Mouse (Mus musculus) thymus, adult 18-20 months (tissue): Measurements from ENCODE around the gene Coa3.

ENCODE experiments used
- DNase-seq, 2 experiments: peaks; one replicate each; pipeline ENCODE4 v3.0.0; 2022; ENCODE audit warnings: mixed read lengths in 2 of 2

The Coa3 gene

DNA sequence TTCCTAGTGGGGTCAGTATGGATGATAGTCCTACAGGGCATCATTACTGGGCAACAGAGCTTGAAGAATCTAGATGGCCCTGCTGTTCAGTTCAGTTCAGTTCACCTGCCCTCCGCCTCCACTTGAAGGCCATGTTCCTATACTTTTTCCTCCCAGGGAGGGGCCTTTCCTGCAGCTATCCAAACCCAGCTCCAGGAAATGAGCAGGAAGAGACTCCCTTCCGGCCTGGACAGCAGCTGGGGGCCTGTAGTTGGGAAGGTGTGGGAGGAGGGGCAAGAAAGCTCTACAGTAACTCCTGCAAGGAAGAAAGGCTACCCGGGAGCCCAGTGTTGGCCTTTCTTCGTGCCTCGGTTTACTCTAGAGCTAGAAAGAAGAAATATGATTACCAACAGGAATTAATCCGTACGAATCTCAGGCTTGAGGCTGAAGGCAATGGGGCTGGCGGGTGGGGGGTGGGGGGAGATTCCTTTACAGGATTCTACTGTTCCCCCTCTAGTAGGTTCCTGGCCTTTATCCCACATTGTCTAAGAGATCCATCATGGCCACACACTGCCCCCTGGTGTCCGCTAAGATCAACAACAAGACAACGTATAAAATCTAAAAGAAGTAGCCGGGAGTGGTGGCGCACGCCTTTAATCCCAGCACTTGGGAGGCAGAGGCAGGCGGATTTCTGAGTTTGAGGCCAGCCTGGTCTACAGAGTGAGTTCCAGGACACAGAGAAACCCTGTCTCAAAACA, 30.5 kb downstream of the Coa3 start:
- DNase-seq = no peak

DNA sequence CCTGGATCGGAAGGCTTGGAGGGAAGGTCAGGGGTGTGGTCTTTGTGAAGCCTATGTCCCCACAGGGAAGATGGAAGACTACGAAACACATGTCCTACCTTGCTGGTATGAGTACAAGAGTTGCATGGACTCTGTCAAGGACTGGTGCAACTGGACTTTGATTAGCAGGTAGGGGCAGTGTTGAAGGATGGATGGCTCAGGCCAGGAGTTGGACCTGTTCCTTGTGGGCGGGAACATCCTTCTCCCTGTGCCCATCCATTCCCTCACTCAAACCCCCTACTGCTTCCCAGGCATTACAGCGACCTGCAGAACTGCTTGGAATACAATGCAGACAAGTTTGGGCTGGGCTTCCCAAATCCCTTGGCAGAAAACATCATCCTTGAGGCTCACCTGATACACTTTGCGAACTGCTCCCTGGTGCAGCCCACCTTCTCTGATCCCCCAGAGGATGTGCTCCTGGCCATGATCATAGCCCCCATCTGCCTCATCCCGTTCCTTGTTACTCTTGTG, 31.3 kb downstream of the Coa3 start:
- no peak for DNase-seq

DNA sequence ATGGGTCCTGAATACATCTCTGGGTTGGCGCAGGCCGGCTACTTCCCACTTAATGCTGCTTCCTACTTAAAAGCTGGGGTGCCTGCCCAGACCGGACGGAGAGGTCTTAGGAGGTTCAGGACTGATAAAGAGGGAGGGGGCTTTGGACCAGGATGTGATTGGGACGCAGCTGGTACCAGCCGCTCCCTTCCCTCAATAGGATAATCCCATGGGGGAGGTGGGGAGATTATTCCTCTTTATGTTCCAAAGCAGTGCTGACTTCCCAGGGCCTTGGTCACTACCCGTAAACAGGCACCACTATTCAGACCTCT, 32.3 kb downstream of the Coa3 start:
- no peak for DNase-seq

DNA sequence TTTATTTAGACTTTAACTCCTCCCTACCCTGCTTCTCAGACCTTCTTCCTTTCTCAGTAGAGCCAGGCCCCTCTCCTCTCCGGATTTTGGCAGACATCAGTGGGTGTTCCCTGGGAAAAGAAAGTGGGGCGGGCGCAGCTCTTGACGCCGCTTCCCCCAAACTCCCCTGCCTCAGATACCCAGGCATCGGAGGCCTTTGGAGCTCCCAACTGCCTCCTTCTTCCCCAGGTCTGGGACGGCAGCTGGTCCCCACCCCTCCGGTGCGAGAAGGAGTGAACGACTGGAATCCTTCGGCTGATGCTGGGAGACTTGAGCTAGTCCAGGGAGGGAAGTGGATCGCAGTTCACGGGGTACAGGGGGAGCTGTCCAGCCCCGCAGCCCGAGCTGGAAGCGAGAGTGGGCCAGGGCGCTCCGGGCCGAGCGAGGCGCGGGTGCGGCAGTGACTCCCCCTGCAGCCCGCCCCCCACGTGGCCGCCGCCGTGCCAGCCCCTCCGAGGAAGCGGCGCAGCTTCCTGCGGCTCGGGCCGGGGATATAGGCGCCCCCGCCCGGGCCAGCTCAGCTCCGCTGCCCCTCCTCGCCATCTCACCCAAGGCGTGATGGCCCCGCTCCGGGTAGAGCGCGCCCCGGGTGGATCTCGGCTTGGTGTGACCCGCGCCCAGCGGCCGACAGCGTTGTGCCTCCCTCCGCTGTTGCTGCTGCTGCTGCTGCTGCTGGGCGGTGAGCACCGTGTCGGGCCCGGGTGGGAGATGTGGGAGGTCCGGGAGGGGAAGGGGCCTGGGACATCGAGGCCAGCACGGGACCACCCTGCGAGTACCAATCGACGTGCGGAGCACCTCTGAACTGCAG, 32.8 kb downstream of the Coa3 start, which contains the start of gene Ramp2:
Gene Ramp2, plus strand, starts transcription at position 174 of the 847 bp plus-strand sequence.
- DNase-seq = peak in 1 of 2 experiments; percentile 28

GRCm38 (mm10) chr11:101245071-101245470, 33.8 kb downstream of the Coa3 start:
- DNase-seq = no peak

DNA sequence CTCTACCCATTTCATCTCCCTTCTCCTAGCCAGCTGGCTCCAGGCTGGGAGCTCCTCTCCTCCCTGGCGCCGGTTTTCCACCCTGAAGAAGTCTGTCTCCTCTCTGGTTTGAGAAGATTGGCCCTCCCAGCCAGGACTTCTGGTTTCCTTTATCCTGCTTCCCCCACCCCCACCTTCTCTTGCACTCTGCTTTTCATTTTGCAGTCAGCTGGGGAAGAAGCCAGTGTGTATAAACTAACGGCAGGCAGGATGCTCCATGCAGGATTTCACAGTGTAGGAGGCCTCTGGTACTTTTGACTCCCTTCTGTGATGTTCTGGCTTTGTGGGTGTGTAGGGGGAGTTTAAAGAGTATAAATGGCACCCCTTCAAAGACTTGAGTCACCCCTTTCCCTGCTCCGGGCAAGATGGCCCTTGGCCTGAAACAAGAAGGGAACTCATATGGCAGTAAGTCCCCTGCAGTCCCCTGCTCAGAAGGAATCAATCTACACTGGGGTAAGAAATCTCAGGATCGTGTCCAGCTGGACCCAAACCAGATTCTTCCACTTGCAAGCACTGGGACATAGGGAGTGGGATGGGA, 40.8 kb downstream of the Coa3 start:
- no peak for DNase-seq

DNA sequence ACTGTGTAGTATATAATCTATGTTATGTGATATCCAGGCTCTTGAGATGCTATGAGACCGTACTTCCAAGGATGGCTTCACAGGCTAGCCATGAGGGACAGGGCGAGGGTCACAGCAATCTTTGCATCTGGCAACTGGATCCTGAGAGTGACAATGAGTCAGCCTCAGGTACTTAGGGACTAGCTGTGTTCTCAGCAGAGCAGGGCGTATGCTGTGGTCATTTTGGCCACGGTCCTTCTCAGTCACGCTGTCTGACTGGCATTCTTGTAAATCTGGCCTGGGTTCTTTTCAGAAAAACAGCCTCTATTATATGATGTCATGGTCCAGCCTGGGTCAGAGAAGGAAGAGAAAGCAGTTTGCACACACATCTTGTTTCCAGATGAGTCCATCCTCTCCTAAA, 42.1 kb downstream of the Coa3 start:
- DNase-seq = no peak

DNA sequence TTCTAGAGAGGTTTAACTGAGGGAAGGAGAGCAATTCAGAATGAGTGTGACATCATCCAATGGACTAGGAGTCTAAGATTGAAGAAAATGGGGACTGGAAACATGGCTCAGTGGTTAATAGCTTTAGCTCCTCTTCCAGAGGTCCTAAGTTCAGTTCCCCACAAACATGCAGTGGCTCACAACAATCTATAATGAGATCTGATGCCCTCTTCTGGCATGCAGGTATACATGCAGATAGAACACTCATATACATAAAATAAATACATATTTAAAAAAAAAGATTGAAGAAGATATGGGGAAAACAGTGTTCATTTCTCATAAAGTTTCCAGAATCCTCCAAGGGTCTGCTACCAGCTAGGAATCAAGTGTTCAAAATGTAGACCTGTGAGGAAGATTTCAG, 43.5 kb downstream of the Coa3 start:
- DNase-seq = no peak

GRCm38 (mm10) chr11:101234124-101234523, 44.8 kb downstream of the Coa3 start:
- DNase-seq = no peak

DNA sequence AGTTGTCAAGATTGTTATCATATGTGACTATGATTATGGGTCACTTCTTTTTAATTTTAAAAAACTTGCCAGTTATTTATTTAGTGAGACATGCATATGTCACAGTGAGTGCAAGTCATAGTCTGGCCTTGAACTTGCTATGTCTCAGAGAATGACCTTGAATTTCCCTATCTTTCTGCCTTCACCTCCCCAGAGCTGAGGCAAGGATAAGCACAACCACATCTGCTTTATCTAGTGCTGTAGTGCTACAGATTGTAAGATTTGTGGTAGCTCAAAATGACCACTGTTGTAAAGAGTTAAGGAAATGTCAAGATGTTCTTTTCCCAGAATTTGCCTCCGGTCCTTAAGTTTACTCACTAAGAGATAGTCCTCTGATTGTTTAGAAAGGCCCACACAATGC, 45.7 kb downstream of the Coa3 start:
- DNase-seq = no peak

GRCm38 (mm10) chr11:101232010-101232839, 46.7 kb downstream of the Coa3 start:
- DNase-seq = no peak

DNA sequence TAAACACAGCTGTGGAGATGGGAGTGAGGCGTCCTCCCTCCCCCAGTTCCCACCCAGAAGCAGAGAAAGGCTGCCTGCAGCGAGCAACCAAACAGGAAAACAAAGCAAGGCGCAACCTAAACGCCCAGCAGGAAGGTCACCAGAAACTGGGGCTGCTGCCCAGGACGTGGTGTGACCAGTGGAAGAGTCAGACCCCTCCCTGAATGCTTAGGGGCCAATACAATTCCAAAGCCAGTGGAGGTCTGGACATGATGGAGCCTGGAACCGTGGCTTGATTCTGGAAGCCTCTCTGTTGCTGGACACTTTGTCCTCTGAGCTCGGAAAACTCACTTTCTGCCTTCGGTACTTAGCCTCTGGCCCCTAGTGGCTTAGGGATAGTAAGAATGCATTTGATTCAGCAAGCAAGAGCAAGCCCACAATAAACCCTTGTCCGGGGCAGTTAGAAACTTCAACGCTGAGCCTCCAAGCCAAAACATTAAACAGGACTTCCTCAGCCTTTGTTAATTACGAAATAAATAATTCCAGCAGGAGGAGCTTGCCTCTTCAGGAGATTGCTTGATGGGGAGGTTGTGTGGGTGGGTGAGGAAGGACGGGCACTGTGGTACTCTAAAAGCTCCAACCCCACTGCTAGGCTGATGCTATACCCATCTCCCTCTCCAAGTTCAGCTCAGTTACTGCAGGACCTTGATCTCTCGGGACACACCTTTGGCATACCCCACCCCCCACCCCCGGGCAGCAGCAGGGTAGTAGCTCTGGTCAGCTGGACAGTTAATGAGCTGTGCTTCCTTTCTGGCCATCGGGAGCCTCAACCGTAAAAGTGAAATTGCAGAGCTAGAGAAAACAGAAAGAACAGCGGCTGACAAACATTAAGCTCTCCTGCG, 47.7 kb downstream of the Coa3 start:
- DNase-seq = no peak

DNA sequence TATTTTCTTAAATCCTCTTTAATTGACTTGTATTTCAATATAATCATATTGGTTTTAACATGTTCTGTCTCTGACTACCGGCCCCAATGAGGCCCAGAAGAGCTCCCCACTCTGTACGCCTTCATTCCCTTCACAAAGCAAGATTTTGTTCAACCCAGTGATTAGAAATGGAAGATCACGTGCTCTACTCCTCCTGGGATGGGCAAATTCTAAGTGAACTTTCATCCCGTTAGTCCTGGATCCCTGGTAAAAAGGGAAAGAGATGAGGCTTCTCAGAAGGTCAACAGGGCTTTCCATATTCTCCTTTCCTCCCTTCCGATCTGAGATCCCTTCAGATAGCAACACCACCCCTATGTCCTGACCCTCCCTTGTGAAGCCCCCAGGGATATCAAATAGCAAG, 48.4 kb downstream of the Coa3 start:
- no peak for DNase-seq

GRCm38 (mm10) chr11:101230061-101230511, 48.8 kb downstream of the Coa3 start:
- no peak for DNase-seq

DNA sequence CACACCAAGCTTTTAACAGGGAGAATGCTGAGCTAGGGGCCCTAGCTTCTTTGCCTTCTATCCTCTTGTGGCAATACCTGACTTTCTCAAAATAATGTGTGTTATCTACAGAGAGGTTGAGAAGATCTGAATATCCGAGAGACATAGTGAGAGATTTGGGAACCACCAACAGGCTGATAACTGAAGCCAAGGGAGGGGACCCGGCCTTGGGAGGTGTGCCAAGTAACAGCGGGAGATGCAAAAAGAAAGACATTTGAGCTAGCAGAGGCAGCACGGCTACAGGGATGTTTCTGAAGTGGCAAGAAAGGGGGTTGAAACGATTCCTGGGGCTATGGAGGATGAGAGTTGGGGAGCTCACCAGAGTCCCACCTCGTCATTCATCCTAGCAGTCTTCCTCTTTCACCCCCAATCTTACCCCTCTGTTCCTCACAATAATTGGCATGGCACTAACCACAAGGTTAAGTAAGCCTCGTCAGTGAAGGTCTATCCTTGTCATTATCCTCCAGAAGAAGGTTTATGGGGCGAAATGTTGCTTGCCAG, 49.5 kb downstream of the Coa3 start:
- DNase-seq = no peak
